Comparison of ENCODE assay signal across 7 mouse cellular contexts in the genomic region with DNA sequence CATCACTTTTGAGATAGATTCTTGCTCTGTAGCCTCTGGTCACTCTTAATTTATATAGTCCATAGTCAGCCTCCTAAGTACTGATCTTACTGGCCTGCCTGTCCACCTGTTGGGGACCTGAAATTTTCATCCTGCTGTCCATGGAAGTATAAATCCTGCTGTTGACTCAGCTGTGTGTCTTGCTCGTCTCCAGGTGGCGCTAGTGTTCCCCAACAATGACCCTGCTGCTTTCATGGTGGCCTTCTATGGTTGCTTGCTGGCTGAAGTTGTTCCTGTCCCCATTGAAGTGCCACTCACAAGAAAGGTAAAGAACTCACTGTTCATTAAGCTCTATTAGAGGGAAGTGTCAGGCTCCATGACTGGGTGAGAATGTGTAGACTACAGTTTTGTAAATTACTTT.
A peak's percentile ranks its signal among the peaks of the same experiment; 100 is the strongest.
DNase-seq lines count a peak whose midpoint lies in the region; ATAC-seq lines count a peak whose summit lies in the region.

No protein-coding gene starts in this region.

- peaks cover 8% of the 10 kb centered on the region; the same call in 1 of the 2 replicates for H3K36me3 ChIP-seq in kidney, embryonic 16.5 days (ENCODE audit: insufficient read depth, low read length)

- H3K9ac ChIP-seq in kidney, embryonic 16.5 days (replicated peaks; ENCODE audit: low read length) = no peak overlapping the region

- no peaks in the 10 kb centered on the region for H3K4me1 ChIP-seq in kidney, embryonic 16.5 days (ENCODE audit: insufficient read depth, low read length)

- 19% methylated on average over 2 of the region's 2 CpGs for whole genome bisulfite sequencing in kidney, embryonic 16.5 days

- H3K4me3 ChIP-seq in kidney, embryonic 16.5 days (ENCODE audit: low read length) = no peak overlapping the region

- peak; percentile 36 for DNase-seq in kidney, adult 18-20 months
- DNase-seq in CD8-positive naive resting alpha-beta T cell, adult 2 months (ENCODE audit: low read depth in 2 of 2, low spot score in 2 of 2) = peak; percentile 6 to 30
- DNase-seq in adipocyte (ENCODE audit: low spot score) = peak; percentile 61
- no peak for DNase-seq in layer of hippocampus, adult 18-20 months (ENCODE audit: low spot score in 2 of 2)

- H3K9me3 ChIP-seq in kidney, embryonic 16.5 days (ENCODE audit: low read length) = no peaks in the 10 kb centered on the region

- ATAC-seq in kidney, embryonic 16.5 days (ENCODE audit: low FRiP score, low TSS enrichment) = no peak
- ATAC-seq in granulocyte monocyte progenitor cell, adult 5-6 weeks (replicated peaks; ENCODE audit: poor library complexity, severe bottlenecking) = peak; percentile 72
- peak; percentile 93 for ATAC-seq in megakaryocyte-erythroid progenitor cell, adult 5-6 weeks (replicated peaks; ENCODE audit: low FRiP score, low TSS enrichment, poor library complexity, severe bottlenecking)

- H3K4me2 ChIP-seq in kidney, embryonic 16.5 days (replicated peaks; ENCODE audit: low read depth, low read length) = no peak overlapping the region

- H3K27ac ChIP-seq in kidney, embryonic 16.5 days (ENCODE audit: low read length) = no peak overlapping the region

- no peaks in the 10 kb centered on the region for H3K27me3 ChIP-seq in kidney, embryonic 16.5 days (ENCODE audit: insufficient read depth, low read length)

Comparison
In these comparisons a context has a peak if more than half of its experiments do, and no peak if none do; other contexts are left out.
1. DNase-seq: peak in kidney, adult 18-20 months (single experiment), CD8-positive naive resting alpha-beta T cell, adult 2 months (2 of 2) and adipocyte (single experiment); none in layer of hippocampus, adult 18-20 months (0 of 2).